7 mouse cellular contexts compared by ENCODE assay signal in genomic region chr6:29853213-29853899, GRCm38 (mm10).
DNase-seq lines count a peak whose midpoint lies in the region; ATAC-seq and TF ChIP-seq lines count a peak whose summit lies in the region.

No protein-coding gene starts in this region.

- WGBS in intestine, postnatal 0 days, result 8% methylated on average over 12 of the region's 12 CpGs
- WGBS in midbrain, embryonic 12.5 days, result 41% methylated on average over 12 of the region's 12 CpGs
- 22% methylated on average over 12 of the region's 12 CpGs for WGBS in spleen, adult 2 months

- peak; percentile 67 for ATAC-seq in granulocyte monocyte progenitor cell, adult 5-6 weeks (replicated peaks; ENCODE audit: poor library complexity, severe bottlenecking)
- ATAC-seq in intestine, postnatal 0 days, result peak; percentile 86
- ATAC-seq in midbrain, embryonic 12.5 days (ENCODE audit: low FRiP score, low read depth), result peak; percentile 70

- H3K27me3 ChIP-seq in intestine, postnatal 0 days (replicated peaks; ENCODE audit: control insufficient read depth, insufficient read depth, low read length), result no peaks in the 10 kb centered on the region
- no peaks in the 10 kb centered on the region for H3K27me3 ChIP-seq in midbrain, embryonic 12.5 days
- no peaks in the 10 kb centered on the region for H3K27me3 ChIP-seq in spleen, adult 2 months (ENCODE audit: control insufficient read depth, insufficient read depth, low read length)

- H3K36me3 ChIP-seq in intestine, postnatal 0 days (ENCODE audit: control insufficient read depth, insufficient read depth), result no peaks in the 10 kb centered on the region
- H3K36me3 ChIP-seq in midbrain, embryonic 12.5 days, result no peaks in the 10 kb centered on the region
- no peaks in the 10 kb centered on the region for H3K36me3 ChIP-seq in spleen, adult 2 months (ENCODE audit: control insufficient read depth, insufficient read depth, low read length)

- H3K9ac ChIP-seq in intestine, postnatal 0 days (ENCODE audit: low read depth, low read length), result peak overlapping the region; percentile 35
- peak overlapping the region; percentile 35; the same call in 1 of the 2 replicates for H3K9ac ChIP-seq in midbrain, embryonic 12.5 days (replicated peaks)

- no peak for TF ChIP-seq POLR2A in spleen, adult 2 months (IDR thresholded peaks at IDR 0.05; ENCODE audit: low read depth, low read length)

- H3K27ac ChIP-seq in intestine, postnatal 0 days (ENCODE audit: low read depth, low read length), result peak overlapping the region; percentile 75
- H3K27ac ChIP-seq in midbrain, embryonic 12.5 days (replicated peaks), result 0 out of 2 replicates have a peak overlapping the region, but pooled peaks have one; percentile 8
- H3K27ac ChIP-seq in spleen, adult 2 months (ENCODE audit: insufficient read depth, low read length), result peak overlapping the region; percentile 54

- peak; percentile 86 for DNase-seq in adrenal gland, postnatal 10 days
- DNase-seq in embryo, embryonic 9.5 days (ENCODE audit: extremely low spot score), result peak; percentile 81
- DNase-seq in left cerebral cortex, postnatal 36 days (ENCODE audit: low spot score in 2 of 2), result peak; percentile 69 to 78
- peak; percentile 49 to 68 for DNase-seq in spleen, adult 2 months (ENCODE audit: low read depth in 1 of 2, low spot score in 2 of 2)

- intact Hi-C loops in left cerebral cortex, postnatal 36 days (cut with DNase I), result loop anchor here (5.0 to 10.0 kb wide), 3 partner anchors 64 to 351 kb away; partner anchors contain the start of gene Strip2

- peak overlapping the region; percentile 43 for H3K4me3 ChIP-seq in intestine, postnatal 0 days (ENCODE audit: low read depth, low read length)
- no peak overlapping the region for H3K4me3 ChIP-seq in midbrain, embryonic 12.5 days
- peak overlapping the region; percentile 26 for H3K4me3 ChIP-seq in spleen, adult 2 months (ENCODE audit: extremely low read depth, insufficient read depth, insufficient read length)

- peaks cover 7% of the 10 kb centered on the region for H3K4me1 ChIP-seq in intestine, postnatal 0 days (replicated peaks; ENCODE audit: control insufficient read depth, insufficient read depth, low read length)
- H3K4me1 ChIP-seq in midbrain, embryonic 12.5 days, result peaks cover 9% of the 10 kb centered on the region; the same call in 1 of the 2 replicates
- peaks cover 8% of the 10 kb centered on the region; the same call in 1 of the 2 replicates for H3K4me1 ChIP-seq in spleen, adult 2 months (ENCODE audit: control insufficient read depth, insufficient read depth, insufficient read length)

- no peaks in the 10 kb centered on the region for H3K9me3 ChIP-seq in intestine, postnatal 0 days (ENCODE audit: control insufficient read depth)
- H3K9me3 ChIP-seq in midbrain, embryonic 12.5 days, result no peaks in the 10 kb centered on the region

- peak; percentile 87 for TF ChIP-seq CTCF in intestine, postnatal 0 days (IDR thresholded peaks at IDR 0.05; ENCODE audit: low read depth)
- peak; percentile 66; the same call in 1 of the 2 replicates for TF ChIP-seq CTCF in spleen, adult 2 months (IDR thresholded peaks at IDR 0.05; ENCODE audit: extremely low read depth, insufficient read depth, insufficient read length, insufficient replicate concordance)

- H3K4me2 ChIP-seq in intestine, postnatal 0 days (replicated peaks; ENCODE audit: low read depth), result peak overlapping the region; percentile 66
- no peak overlapping the region for H3K4me2 ChIP-seq in midbrain, embryonic 12.5 days (replicated peaks)

Comparison
In these comparisons a context has a peak if more than half of its experiments do, and no peak if none do; other contexts are left out.
1. H3K27ac ChIP-seq: peak in every context shown above with its lines; median percentile 75 in intestine, postnatal 0 days; 54 in spleen, adult 2 months; 8 in midbrain, embryonic 12.5 days.